Mouse (Mus musculus): ENCODE measurements at regions not wholly inside any gene's neighbourhood (a gene's known extent, or its start where the extent isn't known, plus 50 kb on each side); places are given as distances from the start of the nearest gene placed in this dataset.

GRCm38 (mm10) chr7:118042914-118043313 lies 73.1 kb downstream of the Rps15a start:
- no peak for DNase-seq (ENCODE audit: low read depth, low spot score)

GRCm38 (mm10) chr7:118039862-118040261 lies 76.1 kb downstream of the Rps15a start:
- no peak for DNase-seq (ENCODE audit: low read depth, low spot score)

GRCm38 (mm10) chr7:118037062-118037461 lies 78.9 kb downstream of the Rps15a start:
- DNase-seq (ENCODE audit: low read depth, low spot score) = no peak

- peak; percentile 22 for DNase-seq (ENCODE audit: low read depth, low spot score)
These were observed 89.9 kb downstream of the Rps15a start for GRCm38 (mm10) chr7:118026106-118026526.

GRCm38 (mm10) chr7:118004620-118005019 lies 111.4 kb downstream of the Rps15a start:
- no peak for DNase-seq (ENCODE audit: low read depth, low spot score)

- no peak for DNase-seq (ENCODE audit: low read depth, low spot score)
These were observed 114.1 kb downstream of the Rps15a start for GRCm38 (mm10) chr7:118001881-118002280.

- DNase-seq (ENCODE audit: low read depth, low spot score) = no peak
These were observed 114.9 kb downstream of the Rps15a start for GRCm38 (mm10) chr7:118001121-118001520.

GRCm38 (mm10) chr7:117982177-117982576 lies 133.8 kb downstream of the Rps15a start:
- DNase-seq (ENCODE audit: low read depth, low spot score) = no peak

GRCm38 (mm10) chr7:117971176-117971575 lies 144.8 kb downstream of the Rps15a start:
- no peak for DNase-seq (ENCODE audit: low read depth, low spot score)

- no peak for DNase-seq (ENCODE audit: low read depth, low spot score)
These were observed 172.6 kb downstream of the Rps15a start for GRCm38 (mm10) chr7:117943435-117943834.

- DNase-seq (ENCODE audit: low read depth, low spot score) = no peak
These were observed 176.4 kb downstream of the Rps15a start for GRCm38 (mm10) chr7:117939618-117940017.

GRCm38 (mm10) chr7:117934908-117935307 lies 181.1 kb downstream of the Rps15a start:
- DNase-seq (ENCODE audit: low read depth, low spot score) = no peak

- DNase-seq (ENCODE audit: low read depth, low spot score) = no peak
These were observed 184.6 kb downstream of the Rps15a start for GRCm38 (mm10) chr7:117931234-117931895.

GRCm38 (mm10) chr7:117930392-117930791 lies 185.6 kb downstream of the Rps15a start:
- DNase-seq (ENCODE audit: low read depth, low spot score) = no peak

- no peak for DNase-seq (ENCODE audit: low read depth, low spot score)
These were observed 189.6 kb downstream of the Rps15a start for GRCm38 (mm10) chr7:117926396-117926795.

GRCm38 (mm10) chr7:117922270-117922669 lies 193.7 kb downstream of the Rps15a start:
- DNase-seq (ENCODE audit: low read depth, low spot score) = no peak

- DNase-seq (ENCODE audit: low read depth, low spot score) = no peak
These were observed 197.6 kb downstream of the Rps15a start for GRCm38 (mm10) chr7:117918206-117918995.

- DNase-seq (ENCODE audit: low read depth, low spot score) = no peak
These were observed 199.1 kb downstream of the Rps15a start for GRCm38 (mm10) chr7:117916915-117917314.

- no peak for DNase-seq (ENCODE audit: low read depth, low spot score)
These were observed 203.5 kb downstream of the Rps15a start for GRCm38 (mm10) chr7:117912453-117912852.

- no peak for DNase-seq (ENCODE audit: low read depth, low spot score)
These were observed 204.9 kb downstream of the Rps15a start for GRCm38 (mm10) chr7:117911062-117911461.

GRCm38 (mm10) chr7:117896528-117896927 lies 219.5 kb downstream of the Rps15a start:
- no peak for DNase-seq (ENCODE audit: low read depth, low spot score)

GRCm38 (mm10) chr7:117887288-117887687 lies 228.7 kb downstream of the Rps15a start:
- no peak for DNase-seq (ENCODE audit: low read depth, low spot score)

- DNase-seq (ENCODE audit: low read depth, low spot score) = peak; percentile 36
These were observed 233.2 kb downstream of the Rps15a start for GRCm38 (mm10) chr7:117882803-117883202.
